Mouse (Mus musculus): ENCODE data around the gene Smim17. TPM values are rescaled to one million over a fixed set of nuclear protein-coding genes. Genes with fewer than 3 reads are reported as not detected.

The Smim17 gene
- polyA plus RNA-seq, 1 experiment = not detected

GRCm38 (mm10) chr7:6415442-6415787, 16.9 kb downstream of the Smim17 start:
- Histone ChIP-seq H3K27ac (ENCODE audit: insufficient read depth, low read depth, low read length) (no peak overlapping the region), H3K27me3 (ENCODE audit: control insufficient read depth, insufficient read depth, low read length) (no peaks in the 10 kb centered on the region), H3K4me1 (ENCODE audit: control insufficient read depth, insufficient read depth, insufficient read length, low read length) (no peaks in the 10 kb centered on the region), H3K36me3 (ENCODE audit: control insufficient read depth, insufficient read depth, low read length) (no peaks in the 10 kb centered on the region), H3K4me3 (ENCODE audit: low read depth, low read length) (no peak overlapping the region)
- WGBS = 28% methylated on average over 8 of the region's 8 CpGs
- no peak for TF ChIP-seq POLR2A (IDR thresholded peaks at IDR 0.05; ENCODE audit: low read depth, low read length)
- TF ChIP-seq CTCF (IDR thresholded peaks at IDR 0.05; ENCODE audit: extremely low read depth, insufficient read length, insufficient replicate concordance, low read depth, low read length) = no peak

- no peak overlapping the region for H3K4me3 ChIP-seq (ENCODE audit: low read depth, low read length)
- no peaks in the 10 kb centered on the region for H3K36me3 ChIP-seq (ENCODE audit: control insufficient read depth, insufficient read depth, low read length)
- no peaks in the 10 kb centered on the region for H3K4me1 ChIP-seq (ENCODE audit: control insufficient read depth, insufficient read depth, insufficient read length, low read length)
- 74% methylated on average over 6 of the region's 6 CpGs for WGBS
- TF ChIP-seq POLR2A (IDR thresholded peaks at IDR 0.05; ENCODE audit: low read depth, low read length) (no peak), CTCF (IDR thresholded peaks at IDR 0.05; ENCODE audit: extremely low read depth, insufficient read length, insufficient replicate concordance, low read depth, low read length) (no peak)
- H3K27me3 ChIP-seq (ENCODE audit: control insufficient read depth, insufficient read depth, low read length) = no peaks in the 10 kb centered on the region
- no peak overlapping the region for H3K27ac ChIP-seq (ENCODE audit: insufficient read depth, low read depth, low read length)
These were observed 21.4 kb downstream of the Smim17 start for GRCm38 (mm10) chr7:6419894-6420293.

DNA sequence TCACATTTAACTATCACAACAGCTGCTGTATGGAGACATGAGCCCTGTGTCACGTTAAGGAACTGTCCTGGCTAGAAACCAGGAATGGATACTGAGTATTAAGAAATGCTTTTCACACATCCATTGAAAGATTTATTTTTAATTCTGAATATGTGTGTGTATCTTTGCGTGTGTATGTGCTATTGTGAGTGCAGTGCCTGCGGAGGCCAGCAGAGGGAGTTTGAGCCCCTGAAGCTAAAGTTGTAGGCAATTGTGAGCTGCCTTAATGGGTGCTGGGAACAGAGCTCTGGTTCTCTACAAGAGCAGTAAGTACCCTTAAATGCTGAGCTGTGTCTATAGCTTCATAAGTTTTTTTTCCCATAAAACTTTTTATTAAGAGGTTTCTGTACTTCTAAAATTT, 30.9 kb downstream of the Smim17 start:
- Histone ChIP-seq H3K4me1 (ENCODE audit: control insufficient read depth, insufficient read depth, insufficient read length, low read length) (no peaks in the 10 kb centered on the region), H3K27me3 (ENCODE audit: control insufficient read depth, insufficient read depth, low read length) (no peaks in the 10 kb centered on the region), H3K4me3 (ENCODE audit: low read depth, low read length) (no peak overlapping the region), H3K27ac (ENCODE audit: insufficient read depth, low read depth, low read length) (no peak overlapping the region), H3K36me3 (ENCODE audit: control insufficient read depth, insufficient read depth, low read length) (no peaks in the 10 kb centered on the region)
- TF ChIP-seq POLR2A (IDR thresholded peaks at IDR 0.05; ENCODE audit: low read depth, low read length) (no peak), CTCF (IDR thresholded peaks at IDR 0.05; ENCODE audit: extremely low read depth, insufficient read length, insufficient replicate concordance, low read depth, low read length) (no peak)
- 86% methylated on average over 3 of the region's 3 CpGs for WGBS

DNA sequence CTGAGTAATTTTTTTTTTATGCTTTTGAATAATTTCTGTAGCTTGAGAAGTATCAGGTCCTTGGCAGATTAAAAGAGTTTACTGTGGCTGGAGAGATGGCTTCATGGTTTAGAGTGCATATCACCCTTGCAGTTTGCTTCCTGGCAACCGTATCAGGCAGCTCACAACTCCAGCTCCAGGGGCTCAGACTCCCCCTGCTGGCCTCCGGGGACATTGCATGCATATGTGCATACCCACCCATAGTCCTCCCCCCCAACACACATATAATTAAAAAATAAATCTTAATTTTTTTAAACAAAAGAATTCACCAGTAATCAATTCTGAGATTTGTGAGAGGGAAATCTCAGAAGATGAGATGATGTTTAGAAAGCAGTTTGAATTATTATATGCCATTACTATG, 31.8 kb downstream of the Smim17 start:
- no peak for TF ChIP-seq POLR2A (IDR thresholded peaks at IDR 0.05; ENCODE audit: low read depth, low read length)
- peak; percentile 59; the same call in 1 of the 2 replicates for TF ChIP-seq CTCF (IDR thresholded peaks at IDR 0.05; ENCODE audit: extremely low read depth, insufficient read length, insufficient replicate concordance, low read depth, low read length)
- Histone ChIP-seq H3K4me3 (ENCODE audit: low read depth, low read length) (no peak overlapping the region), H3K36me3 (ENCODE audit: control insufficient read depth, insufficient read depth, low read length) (no peaks in the 10 kb centered on the region), H3K27ac (ENCODE audit: insufficient read depth, low read depth, low read length) (no peak overlapping the region), H3K27me3 (ENCODE audit: control insufficient read depth, insufficient read depth, low read length) (no peaks in the 10 kb centered on the region), H3K4me1 (ENCODE audit: control insufficient read depth, insufficient read depth, insufficient read length, low read length) (no peaks in the 10 kb centered on the region)
- 25% methylated on average over 2 of the region's 2 CpGs for WGBS

DNA sequence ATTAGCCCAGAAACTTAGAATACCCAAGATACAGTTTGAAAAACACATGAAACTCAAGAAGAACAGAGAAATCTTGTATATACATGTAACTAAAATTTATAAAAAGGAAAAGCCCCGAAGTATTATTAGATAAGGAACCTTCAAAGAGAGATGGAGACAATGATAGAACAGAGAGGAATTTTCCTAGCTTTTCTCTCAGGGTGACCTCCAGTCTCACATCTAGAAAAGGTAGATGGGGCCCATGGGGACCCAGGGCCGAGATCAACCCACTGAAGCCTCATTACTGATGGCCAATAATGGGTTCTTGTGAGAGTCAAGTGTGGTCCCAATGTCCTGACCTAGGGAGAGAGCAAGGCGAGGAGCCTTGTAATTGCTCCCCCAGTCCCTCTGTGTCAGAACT, 39.9 kb downstream of the Smim17 start, which contains the start of gene Olfr1344:
Gene Olfr1344 (plus strand): TSS at position 301 of the 400 bp plus-strand sequence.
- TF ChIP-seq POLR2A (IDR thresholded peaks at IDR 0.05; ENCODE audit: low read depth, low read length) (no peak), CTCF (IDR thresholded peaks at IDR 0.05; ENCODE audit: extremely low read depth, insufficient read length, insufficient replicate concordance, low read depth, low read length) (no peak)
- WGBS = 68% methylated on average over 3 of the region's 3 CpGs
- H3K4me3 ChIP-seq (ENCODE audit: low read depth, low read length) = no peak within 1 kb of the TSS
- no peak within 1 kb of the TSS for H3K27ac ChIP-seq (ENCODE audit: insufficient read depth, low read depth, low read length)
- H3K36me3 ChIP-seq (ENCODE audit: control insufficient read depth, insufficient read depth, low read length) = no peaks in the 10 kb centered on the region
- no peaks in the 10 kb centered on the region for H3K27me3 ChIP-seq (ENCODE audit: control insufficient read depth, insufficient read depth, low read length)
- no peaks in the 10 kb centered on the region for H3K4me1 ChIP-seq (ENCODE audit: control insufficient read depth, insufficient read depth, insufficient read length, low read length)

- TF ChIP-seq CTCF (IDR thresholded peaks at IDR 0.05; ENCODE audit: extremely low read depth, insufficient read length, insufficient replicate concordance, low read depth, low read length) = no peak
- no peak for TF ChIP-seq POLR2A (IDR thresholded peaks at IDR 0.05; ENCODE audit: low read depth, low read length)
- Histone ChIP-seq H3K36me3 (ENCODE audit: control insufficient read depth, insufficient read depth, low read length) (no peaks in the 10 kb centered on the region), H3K27me3 (ENCODE audit: control insufficient read depth, insufficient read depth, low read length) (no peaks in the 10 kb centered on the region), H3K4me3 (ENCODE audit: low read depth, low read length) (no peak overlapping the region), H3K4me1 (ENCODE audit: control insufficient read depth, insufficient read depth, insufficient read length, low read length) (no peaks in the 10 kb centered on the region), H3K27ac (ENCODE audit: insufficient read depth, low read depth, low read length) (no peak overlapping the region)
- 43% methylated on average over 2 of the region's 2 CpGs for WGBS
These were observed 42.7 kb downstream of the Smim17 start for GRCm38 (mm10) chr7:6441173-6441572.

GRCm38 (mm10) chr7:6447771-6448170, 49.3 kb downstream of the Smim17 start:
- H3K4me3 ChIP-seq (ENCODE audit: low read depth, low read length) = no peak overlapping the region
- H3K36me3 ChIP-seq (ENCODE audit: control insufficient read depth, insufficient read depth, low read length) = no peaks in the 10 kb centered on the region
- no peaks in the 10 kb centered on the region for H3K4me1 ChIP-seq (ENCODE audit: control insufficient read depth, insufficient read depth, insufficient read length, low read length)
- 79% methylated on average over 5 of the region's 5 CpGs for WGBS
- no peaks in the 10 kb centered on the region for H3K27me3 ChIP-seq (ENCODE audit: control insufficient read depth, insufficient read depth, low read length)
- no peak for TF ChIP-seq CTCF (IDR thresholded peaks at IDR 0.05; ENCODE audit: extremely low read depth, insufficient read length, insufficient replicate concordance, low read depth, low read length)
- TF ChIP-seq POLR2A (IDR thresholded peaks at IDR 0.05; ENCODE audit: low read depth, low read length) = no peak
- H3K27ac ChIP-seq (ENCODE audit: insufficient read depth, low read depth, low read length) = no peak overlapping the region

- Histone ChIP-seq H3K4me1 (ENCODE audit: control insufficient read depth, insufficient read depth, insufficient read length, low read length) (no peaks in the 10 kb centered on the region), H3K27me3 (ENCODE audit: control insufficient read depth, insufficient read depth, low read length) (no peaks in the 10 kb centered on the region), H3K27ac (ENCODE audit: insufficient read depth, low read depth, low read length) (no peak within 1 kb of the TSS), H3K36me3 (ENCODE audit: control insufficient read depth, insufficient read depth, low read length) (no peaks in the 10 kb centered on the region), H3K4me3 (ENCODE audit: low read depth, low read length) (no peak within 1 kb of the TSS)
- no peak for TF ChIP-seq CTCF (IDR thresholded peaks at IDR 0.05; ENCODE audit: extremely low read depth, insufficient read length, insufficient replicate concordance, low read depth, low read length)
- TF ChIP-seq POLR2A (IDR thresholded peaks at IDR 0.05; ENCODE audit: low read depth, low read length) = no peak
These were observed 57.4 kb downstream of the Smim17 start, which contains the start of gene Olfr1336 for GRCm38 (mm10) chr7:6455868-6456267. Gene Olfr1336 (plus strand): TSS chr7:6456168.
